Mouse (Mus musculus) frontal cortex, postnatal 14 days (tissue): Measurements from ENCODE around the gene Fignl1.

Experiments
- DNase-seq, 2 experiments: peaks; one replicate each; pipeline ENCODE4 v3.0.0; 2022; ENCODE audit warnings: low spot score in 2 of 2

Gene Fignl1

DNA sequence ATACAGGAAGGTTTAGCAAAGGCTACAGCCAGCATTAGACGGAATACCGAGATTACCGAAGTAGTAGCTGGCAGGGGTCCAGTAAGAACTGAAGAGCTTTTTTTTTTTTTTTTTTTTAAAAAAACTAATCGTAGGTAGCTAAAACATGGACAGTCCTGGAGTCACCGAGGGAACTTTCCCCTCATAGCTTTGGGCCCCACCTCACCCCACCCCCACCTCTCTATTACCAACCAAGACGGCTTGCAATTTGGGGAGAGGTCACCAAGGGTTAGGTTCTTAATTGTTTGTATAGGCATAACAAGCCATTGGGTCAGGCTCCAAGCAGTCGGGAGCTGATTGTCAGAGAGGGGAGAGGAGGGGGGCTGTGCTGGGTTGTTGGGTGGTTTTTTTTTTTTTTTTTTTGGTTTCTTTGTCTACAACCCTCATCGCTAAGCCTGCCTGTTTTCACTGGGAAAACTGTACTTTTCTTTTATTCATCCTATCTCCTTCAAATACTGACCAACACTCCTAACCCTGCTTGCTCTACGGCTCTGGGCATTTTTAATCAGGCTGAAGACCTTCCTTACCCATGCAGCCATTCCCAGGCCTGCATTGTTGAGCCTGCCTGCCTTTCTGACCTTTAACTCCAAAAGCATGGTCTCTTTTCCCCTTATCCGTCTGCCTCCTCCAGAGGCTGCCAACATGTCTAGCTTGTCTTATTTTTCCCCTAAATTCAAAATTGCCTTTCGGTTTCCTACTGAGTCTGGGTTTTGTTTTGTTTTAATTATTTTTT, 828 bp upstream of the Fignl1 start:
- no peak for DNase-seq

DNA sequence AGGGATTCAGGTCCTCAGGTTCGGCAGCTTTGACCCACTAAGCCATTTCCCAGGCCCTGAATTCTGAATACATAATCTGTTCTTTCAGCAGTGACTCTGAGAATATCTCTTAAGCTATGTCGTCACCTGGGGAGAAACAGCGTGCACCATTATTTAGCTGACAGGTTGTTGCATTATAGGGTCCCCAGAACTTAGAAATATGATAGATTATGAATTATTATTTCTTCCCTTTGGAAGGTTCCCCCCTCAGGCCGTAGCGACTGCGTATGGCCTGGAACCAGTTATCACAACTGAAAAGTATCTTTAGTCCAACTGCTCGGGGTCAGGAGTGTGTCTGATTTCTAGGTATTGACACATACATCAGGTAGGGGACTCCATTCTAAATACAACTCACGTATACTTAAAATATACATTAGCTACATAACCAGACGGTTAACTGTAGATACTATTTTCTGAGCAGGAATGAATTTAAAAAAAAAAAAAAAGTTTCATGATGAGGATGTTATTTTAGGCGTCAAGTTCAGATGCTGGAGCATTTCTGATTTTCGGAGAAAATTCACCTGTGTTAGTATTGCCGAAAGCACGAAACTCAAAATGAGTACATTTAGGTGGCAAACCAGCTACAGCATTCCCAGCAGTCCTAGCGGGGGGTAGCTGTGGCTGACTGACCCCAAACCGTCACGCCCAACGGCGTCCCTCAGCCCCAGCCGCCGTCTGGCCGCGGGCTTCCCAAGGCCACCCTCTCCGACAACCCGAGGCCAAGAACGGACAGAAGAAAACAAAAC, 535 bp downstream of the Fignl1 start:
- no peak for DNase-seq

DNA sequence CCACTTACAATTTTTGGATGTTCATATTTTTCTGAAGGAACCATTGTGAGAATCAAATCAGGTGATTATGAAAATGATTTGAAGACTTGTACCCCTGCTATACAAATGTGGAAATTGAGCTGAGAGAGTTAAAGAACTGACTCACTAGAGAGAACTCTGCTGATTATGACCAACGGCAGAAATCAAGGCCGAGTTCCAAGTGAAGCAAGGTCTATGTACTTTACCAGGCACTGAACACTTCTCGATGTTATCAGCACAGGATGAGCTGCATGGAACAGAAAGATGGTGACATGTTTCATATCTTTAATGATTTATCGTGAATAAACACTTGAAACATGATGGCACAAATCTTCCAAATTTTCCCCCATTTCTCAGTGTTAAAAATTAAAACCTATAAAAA, 2.8 kb downstream of the Fignl1 start:
- no peak for DNase-seq

DNA sequence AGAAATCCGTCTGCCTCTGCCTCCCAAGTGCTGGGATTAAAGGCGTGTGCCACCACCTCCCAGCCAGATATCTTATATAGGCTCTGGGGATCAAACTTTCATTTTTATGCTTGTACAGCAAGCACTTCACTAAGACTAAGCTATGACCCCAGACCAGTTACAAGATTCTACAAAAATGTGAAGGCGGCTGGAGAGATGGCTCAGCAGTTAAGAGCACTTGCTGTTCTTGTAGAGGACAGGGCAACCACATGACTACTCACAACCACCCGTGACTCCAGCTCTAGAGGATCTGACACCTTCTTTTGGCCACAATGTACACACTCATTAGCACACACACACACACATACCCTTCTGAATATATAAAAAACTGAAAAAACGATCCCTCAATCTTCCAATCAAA, 4.3 kb downstream of the Fignl1 start:
- no peak for DNase-seq

DNA sequence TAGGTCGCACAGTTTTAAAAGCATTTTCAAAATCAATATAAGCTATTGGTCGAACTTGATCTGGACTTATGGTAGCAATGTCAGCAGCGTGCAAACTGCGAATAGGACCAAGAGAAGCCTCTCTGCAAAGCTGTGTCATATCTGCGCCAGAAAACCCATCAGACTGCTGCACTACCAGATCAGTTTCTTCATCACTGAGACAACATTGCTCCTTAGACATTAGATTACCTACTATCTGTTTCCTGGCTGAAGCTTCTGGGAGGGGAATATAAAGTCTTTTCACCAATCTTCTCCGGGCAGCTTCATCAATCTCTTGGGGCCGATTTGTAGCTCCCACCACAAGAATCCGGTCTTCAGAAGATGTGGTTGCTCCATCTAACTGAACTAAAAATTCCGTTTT, 7.7 kb downstream of the Fignl1 start:
- no peak for DNase-seq

DNA sequence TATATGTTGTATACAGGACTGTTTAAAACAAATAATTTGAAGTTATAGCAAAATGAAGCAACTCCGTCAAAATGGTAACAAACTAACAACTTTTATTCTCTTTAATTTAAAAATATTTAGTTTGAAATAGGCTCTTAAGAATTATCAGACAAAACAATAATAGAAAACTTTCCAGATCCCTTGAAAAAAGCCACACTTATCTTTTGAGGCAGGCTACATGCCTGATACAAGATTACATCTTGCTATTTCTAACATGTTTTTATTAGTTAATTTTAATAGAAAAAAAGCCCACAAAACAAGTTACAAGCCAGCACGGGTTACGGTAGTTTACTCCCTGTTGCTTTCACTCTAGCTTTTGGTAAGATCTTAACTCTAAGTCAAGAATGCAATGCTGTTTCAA, 8.5 kb downstream of the Fignl1 start:
- no peak for DNase-seq

DNA sequence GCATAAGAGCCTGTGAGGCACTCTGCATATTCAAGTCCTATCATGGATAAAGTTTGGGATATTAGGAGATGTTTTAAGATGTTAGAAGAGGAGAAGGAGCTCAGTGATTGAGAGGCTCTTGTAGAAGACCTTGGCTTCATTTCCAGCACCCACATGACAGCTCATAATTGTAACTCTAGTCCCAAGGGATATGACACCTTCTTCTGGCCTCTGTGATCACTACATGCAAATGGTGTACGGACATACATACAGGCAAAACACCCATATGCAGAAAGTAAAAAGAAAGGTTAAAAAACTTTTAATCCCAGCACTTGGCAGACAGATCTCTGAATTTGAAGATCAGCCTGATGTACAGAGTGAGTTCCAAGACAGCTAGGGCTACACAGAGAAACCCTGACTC, 10.1 kb downstream of the Fignl1 start:
- no peak for DNase-seq

DNA sequence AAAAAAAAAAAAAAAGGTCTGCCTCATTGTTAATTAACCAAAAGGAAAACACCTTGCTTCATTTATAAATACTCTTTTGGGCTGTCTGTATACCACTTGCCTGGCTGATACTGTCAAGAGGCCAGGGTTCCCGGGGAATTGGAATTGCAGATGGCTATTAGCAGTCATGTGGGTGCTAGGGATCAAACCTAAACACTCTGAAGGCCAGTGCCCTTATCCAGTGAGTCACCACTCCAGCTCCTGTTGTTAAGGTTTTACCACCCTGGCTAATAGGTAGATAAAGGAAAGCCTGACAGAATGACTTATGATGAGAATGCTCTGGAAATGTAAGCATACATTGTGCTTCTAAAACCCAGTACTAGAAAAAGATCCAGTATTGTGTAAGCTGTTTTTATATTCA, 14.1 kb downstream of the Fignl1 start:
- no peak for DNase-seq

DNA sequence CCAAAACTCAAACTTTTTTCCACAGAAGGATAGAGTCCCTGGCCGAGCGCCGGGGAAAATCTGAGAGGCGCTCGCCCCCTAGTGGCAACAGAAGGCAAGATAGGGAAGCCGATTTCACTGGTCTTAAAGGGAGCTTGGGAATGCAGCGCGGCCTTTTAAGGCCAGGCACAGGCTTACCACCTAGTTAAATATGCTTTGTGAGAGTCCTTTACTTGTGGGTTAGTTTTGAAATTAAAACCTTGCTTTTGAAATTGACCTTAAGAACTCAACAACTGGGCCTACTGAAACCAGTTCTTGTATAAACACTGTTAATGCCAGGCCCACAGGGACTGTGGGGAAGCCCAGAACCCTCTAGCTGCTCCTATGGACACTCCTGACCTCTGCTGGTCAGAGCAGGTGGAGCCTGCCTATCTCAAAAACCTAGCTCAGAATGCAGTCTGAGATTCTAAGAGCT, 20.2 kb downstream of the Fignl1 start:
- peak; percentile 24 to 69 for DNase-seq

DNA sequence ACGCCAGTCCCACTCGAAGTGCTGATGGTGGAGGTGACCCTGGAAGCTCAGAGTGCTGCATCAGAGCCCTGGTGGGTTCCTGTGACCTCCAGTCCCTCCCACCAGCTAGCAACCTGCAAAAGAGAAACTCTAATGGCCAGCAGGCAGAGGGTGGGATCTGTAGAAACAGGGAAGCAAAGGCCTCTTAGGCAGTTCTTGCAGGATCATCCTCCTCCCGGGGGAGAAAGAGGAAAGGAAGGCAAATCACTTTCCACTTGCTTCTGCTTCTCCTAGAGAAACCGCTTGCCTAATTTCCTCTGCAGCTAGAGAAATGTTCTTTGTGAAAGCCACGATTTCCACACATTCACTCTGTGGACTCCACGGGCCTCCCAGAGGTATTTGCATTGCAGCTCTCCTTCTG, 23.3 kb downstream of the Fignl1 start:
- DNase-seq = no peak

DNA sequence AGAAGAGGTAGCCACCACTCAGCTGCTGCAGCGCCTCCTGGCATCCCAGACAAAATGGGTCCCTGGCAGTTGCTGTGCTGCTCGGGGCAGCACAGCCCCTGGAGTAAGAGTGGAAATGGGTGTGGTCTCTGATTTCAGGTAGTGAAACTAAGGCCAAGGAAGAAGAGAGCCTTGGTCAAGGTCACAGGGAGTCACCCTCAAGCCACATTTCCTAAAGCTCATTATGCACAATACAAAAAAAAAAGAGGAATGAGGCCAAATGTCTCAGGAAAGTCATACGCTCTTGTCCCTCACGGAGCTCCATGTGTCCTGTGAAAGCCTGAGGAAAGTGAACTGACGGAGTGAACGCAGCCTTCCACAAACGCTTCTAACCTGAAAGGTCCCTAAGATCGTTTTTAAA, 27.0 kb downstream of the Fignl1 start:
- DNase-seq = no peak

DNA sequence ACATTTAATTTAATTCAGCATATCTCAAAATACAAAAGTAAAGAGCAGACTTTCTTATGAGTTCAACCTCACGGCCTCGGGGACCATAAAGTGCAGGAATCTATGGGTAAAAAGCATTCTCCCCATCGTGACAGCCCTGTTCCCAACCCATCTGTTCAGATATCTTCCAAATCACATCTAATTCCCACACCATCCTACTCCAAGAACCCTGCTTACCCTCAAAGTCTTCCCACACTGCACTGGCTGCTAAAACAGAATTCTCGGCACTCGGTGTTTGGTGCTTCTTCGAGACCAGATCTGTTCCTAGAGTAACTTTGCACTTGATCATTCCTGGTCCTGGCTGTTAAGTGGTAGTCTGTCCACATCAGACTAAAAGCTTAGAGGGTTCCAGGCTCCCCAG, 30.4 kb downstream of the Fignl1 start:
- DNase-seq = no peak

DNA sequence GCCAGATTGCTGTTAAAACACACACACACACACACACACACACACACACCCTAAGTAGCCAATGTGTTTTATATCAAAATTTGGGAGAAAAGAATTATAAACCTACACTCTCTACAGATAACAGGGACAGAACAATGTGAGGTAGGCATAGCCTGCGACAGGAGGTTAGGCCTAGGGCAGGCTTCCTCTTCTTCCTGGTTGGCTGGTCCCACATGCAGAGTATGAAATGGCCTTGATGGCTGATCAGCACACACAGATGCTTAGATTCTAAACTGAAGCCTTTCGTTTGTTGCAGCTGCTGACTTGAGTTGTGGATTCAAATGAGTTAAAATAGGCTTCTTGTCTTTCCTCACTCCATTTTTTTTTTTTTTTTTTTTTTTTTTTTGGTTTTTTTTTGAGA, 31.0 kb downstream of the Fignl1 start:
- DNase-seq = no peak

DNA sequence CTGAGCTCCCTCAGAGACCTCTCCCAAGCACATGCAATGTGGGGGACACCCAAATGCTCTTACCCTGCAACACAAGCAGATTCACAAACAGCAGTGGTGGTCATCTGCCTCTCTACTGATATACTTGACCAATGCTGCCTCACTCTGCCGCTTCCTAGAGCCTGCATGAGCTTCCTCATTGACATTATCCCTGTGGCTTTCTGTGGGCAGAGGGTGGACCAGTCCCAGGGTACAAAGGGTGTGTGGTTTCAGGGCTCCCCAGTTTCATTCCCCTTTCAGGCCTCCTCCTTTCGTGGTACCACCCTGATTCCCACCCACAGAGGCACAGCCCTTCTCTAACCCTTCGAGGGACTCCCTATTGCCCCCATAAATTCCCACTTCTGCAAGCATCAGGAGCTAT, 31.5 kb downstream of the Fignl1 start:
- no peak for DNase-seq

DNA sequence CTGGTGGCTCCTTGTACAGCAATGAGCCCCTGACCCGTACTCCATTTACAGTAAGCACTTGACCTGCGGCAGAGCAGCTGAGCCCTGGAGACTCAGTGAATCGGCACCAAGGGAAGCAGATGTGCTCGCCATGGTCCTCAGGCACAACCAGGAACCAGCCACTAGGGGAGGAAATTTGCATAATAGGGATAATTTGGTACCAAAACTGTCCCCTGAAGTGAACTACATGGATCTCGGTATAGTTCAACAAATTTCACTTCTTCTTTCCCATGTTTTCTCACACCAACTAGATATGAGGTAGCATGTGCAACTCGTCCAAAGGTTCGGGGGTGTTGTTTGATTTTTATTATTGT, 32.0 kb downstream of the Fignl1 start:
- DNase-seq = no peak

DNA sequence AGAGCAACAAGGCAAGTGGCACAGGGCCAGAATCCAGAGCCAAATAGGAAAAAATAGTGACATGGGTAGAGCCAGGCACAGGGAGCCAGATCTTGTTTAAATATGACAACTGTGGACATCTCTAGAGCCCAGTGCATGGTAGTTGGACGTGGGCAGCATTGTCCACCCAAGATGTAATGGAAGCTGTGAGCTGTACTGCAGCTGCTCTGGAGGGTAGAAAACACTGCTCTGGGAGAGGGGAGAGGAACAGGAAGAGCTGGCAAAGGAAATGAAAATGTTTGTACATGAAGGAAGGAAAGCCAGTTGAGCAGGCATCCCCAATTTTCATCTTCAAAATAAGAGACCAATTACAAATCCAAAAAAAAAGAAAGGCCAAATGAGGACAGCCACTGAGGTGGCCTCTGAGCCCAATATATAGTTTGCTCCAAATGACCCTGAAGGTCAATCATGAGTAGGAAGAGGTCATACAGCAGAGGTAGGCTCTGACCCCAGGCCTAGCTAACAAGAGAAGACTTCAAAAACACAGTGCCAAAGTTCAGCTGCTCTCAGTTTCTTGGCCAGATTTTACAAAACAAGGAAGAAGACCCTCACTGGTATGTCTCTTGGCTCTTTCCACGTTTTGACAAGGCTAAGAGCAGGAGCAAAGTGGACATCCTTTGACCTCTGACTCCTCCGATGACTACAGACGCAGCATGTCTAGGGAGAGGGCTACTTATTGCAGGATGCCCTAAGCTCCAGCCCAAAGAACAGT, 32.5 kb downstream of the Fignl1 start:
- no peak for DNase-seq

DNA sequence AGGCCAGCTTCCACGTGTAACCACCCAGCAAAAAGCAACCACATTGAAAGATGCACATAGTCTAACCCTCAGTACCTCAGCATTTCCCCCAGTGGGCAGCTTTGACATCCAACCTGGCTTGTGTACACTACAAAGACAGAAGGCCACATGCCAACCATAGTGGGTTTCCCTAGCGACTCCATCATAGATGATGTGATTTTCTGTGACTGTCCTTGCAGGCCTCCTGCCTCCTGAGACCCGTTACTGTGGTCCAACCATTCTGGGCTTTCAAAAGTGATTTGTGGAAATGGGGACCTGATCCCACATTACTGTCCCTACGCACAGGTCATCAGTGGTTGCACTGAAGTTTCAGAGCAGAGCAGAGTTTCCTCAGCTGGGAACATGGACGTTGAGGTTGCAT, 33.9 kb downstream of the Fignl1 start:
- no peak for DNase-seq

DNA sequence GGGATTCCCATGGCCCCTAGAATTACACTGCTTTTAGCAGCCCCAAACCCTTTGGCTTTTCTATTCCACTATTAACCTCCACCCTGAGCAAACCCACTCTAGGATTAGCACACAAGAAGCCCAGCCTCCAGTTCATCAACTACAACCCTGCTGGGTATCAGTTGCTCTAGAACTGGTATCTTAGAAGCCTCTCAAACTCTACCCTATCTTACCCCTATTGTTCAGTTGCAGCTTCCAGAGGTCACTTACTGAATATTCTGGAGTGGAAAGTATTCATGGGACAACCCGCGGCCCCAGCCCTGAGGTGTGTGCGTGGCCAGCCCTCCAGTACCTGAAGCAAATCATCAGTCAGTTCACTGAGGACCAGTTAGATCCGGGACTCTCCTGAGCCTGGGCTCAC, 34.4 kb downstream of the Fignl1 start:
- no peak for DNase-seq

DNA sequence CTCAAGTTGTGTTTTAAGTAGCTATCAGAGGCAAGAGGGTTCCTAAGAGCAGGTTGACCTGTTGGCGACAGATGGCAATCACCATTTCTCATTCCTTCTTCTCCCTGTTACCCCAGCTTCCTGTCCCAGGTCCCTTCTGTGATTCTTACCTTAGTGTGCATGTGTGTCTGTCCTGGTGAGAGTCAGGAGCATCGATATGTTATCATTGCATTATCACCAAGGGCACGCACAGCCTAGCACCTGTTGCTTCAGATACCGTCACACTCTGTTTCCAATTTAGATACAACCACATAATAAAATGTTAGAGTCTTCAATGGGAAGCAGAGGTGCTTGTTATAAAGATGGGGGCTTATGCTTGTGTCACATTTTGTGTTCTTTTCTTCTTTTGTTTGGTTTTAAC, 36.6 kb downstream of the Fignl1 start:
- no peak for DNase-seq

DNA sequence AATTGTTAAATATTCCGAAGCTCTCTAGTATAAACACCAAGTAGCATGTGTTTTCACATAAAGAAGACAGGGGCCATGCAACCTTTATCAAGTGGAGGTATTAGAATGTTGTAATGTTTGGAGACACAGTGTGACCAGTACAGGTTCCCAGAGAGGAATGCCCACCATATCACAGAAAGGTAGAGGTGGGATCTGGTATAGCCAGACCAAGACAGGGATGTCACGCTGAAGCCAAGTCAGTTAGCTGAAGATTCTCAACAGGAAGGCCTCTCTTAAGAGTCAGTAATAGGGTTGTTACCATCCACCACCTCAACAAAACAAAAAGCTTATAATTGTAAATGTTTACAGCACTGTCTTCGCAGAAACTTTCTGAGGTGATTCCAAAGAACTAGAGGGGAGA, 38.1 kb downstream of the Fignl1 start:
- no peak for DNase-seq

DNA sequence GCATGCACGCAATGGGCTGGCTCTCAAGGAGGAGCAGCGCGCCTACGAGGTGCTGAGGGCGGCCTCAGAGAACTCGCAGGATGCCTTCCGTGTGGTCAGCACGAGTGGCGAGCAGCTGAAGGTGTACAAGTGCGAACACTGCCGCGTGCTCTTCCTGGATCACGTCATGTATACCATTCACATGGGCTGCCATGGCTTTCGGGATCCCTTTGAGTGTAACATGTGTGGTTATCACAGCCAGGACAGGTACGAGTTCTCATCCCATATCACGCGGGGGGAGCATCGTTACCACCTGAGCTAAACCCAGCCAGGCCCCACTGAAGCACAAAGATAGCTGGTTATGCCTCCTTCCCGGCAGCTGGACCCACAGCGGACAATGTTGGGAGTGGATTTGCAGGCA, 39.5 kb downstream of the Fignl1 start:
- DNase-seq = no peak

DNA sequence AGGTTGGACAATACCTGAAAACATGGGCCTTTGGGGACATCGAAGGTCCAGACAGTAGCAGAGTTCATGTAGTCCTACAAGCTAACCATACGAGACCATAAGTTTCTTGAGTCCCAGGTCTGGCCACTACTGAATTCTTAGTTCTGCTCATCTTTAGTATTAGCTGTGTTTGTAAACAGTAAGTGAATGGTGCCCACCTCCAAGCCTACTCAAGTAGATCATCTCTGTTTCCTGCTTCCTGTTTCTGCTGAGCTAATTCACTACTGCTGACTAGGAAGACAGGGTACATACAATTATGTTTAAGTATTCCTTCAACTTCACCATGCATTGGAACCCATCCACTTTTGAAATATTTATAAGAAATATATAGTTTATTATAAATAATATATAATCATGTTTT, 40.7 kb downstream of the Fignl1 start:
- DNase-seq = no peak

DNA sequence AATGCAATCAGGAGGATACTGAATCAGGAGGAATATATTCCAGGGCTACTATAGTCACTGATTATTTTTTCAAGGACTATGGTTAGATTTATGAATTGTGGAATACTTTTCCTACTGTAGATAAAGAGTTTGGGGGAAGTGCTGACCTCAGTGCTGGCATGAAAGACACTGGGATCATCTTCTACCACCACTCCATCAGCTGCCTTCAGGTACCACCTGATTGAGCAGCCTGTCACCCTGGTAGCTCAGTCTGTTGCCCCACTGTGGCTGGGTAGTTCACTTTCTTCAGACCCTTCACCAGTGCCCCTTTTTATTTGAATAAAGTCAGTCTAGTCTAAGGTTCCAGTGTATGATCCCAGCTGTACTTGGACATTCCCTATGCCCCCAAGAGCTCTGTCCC, 42.0 kb downstream of the Fignl1 start:
- no peak for DNase-seq
